Mouse (Mus musculus) thymus, postnatal 4 days (tissue): Measurements from ENCODE around the gene Rai14.

Source experiments
- DNase-seq: peaks from one replicate; pipeline ENCODE4 v3.0.0; 2021

Rai14 gene

GRCm38 (mm10) chr15:10646297-10646696 is 68.1 kb downstream of the Rai14 start:
- no peak for DNase-seq

DNA sequence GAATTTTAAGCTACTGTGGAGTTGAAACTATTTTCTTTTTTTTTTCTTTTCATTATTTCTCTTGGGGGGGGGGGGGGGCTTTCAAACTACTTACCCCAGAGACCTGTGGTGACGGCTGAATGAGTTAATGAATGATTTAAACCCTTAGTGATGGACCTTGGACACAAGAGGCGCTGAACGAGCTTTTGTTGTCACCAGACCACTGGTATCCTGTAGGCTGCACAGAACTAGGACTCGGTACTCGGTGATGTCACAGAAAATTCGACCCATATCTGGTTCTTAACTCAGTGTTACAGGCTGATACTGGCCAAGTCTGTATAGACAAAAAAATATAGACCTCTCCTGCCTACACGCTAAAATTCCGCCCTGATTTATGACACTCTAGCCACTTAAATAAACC is 69.3 kb downstream of the Rai14 start:
- DNase-seq, result no peak

DNA sequence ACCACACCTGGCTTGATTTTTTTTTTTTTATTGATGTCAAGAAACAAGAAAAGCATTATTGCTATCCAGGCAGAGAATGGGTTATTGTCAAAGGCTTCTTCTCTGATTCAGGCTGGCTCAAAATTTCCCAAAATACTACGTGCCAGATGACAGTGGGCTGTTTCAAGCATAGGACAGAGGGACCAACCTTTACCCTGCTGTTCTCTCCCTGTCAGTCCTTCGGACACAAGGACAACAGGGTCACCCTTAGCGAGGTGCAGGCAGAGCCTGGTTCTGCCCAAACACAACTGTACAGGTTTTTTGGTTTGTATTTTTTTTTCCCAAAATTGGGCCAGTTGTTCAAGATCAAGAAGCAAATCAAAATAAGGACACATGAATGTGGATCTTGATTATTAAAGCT is 70.6 kb downstream of the Rai14 start:
- no peak for DNase-seq

- no peak for DNase-seq
These were observed 71.2 kb downstream of the Rai14 start for GRCm38 (mm10) chr15:10643224-10643623.

DNA sequence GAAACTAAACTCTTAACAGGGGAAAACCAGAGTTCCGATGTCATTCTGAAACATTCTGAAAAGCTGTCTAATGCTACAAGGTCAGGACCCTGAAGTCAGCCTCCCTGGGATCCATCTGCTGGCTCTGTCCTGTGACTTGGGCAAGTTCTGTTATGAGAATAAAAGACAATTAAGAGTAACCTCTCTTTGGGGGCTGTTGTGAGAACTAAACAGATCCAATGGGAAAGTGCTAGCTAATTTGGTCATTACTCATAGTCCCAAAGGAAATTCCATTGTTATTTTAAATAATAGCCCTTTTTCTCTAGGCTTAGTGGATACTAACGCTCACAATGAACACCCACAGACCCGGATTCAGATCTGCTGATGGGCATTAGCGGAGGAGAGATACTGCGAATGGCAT is 72.0 kb downstream of the Rai14 start:
- no peak for DNase-seq

DNA sequence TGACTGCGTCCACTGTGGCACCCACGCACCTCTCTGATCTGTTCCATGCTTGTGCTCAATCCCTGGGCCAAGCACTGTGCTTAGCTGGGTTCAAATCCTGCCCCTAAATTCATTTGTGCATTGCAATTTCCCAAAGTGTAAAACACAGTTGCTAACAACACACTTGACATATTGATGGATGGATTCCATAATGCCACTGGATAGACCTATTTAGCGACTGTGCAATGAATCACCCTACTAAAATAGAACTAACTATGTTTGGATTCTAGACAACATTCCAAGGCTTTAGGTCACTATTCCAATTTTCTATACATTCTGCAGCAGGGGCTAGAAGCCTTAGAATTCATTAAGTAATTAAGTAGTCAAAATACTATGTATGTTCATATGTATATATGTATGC is 73.7 kb downstream of the Rai14 start:
- DNase-seq, result no peak

DNA sequence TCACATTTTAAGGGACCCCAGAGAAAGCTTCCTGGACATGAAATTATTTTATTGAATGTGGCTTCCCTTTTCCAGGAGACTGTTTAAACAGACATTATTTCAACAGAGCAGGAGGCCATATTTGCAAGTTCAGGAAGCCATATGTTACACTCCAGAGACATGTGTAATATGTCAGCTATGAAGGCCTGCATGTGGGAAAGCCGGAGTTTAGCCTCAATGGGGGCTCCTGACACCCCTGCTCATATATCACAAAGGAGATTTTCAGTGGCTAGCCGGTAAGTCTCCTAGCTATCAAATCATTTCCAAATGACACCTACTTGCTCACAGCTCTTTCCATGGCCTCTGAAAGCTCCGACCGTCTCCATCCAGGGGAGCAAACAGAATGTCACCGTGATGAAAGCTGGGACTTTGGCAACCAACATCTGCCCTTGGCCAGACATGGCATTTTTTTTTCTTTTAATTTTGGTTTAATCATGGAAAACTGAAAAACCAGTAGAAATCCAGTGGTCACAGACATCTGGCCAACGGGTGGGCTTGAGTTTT is 77.1 kb downstream of the Rai14 start:
- no peak for DNase-seq

- DNase-seq, result no peak
These were observed 77.6 kb downstream of the Rai14 start for GRCm38 (mm10) chr15:10636844-10637243.

DNA sequence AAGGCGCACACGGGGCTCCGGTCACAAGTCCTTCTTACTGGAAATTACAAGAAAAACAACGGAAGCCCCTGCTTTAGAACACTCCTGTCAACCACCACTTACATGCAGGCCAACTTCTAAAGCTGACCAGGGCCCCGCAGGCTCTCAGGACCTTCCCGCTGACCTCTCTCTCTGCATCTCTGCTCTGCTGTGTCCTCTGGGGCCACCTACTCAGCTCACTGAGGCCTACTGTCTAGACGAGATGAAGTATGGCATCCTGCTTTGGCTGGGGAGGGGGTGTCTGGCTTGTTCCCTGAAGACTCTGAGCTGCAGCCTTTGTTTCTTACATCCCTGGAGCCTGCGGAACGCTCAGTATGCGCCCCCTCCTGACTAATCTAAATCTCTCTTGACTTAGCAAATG is 79.3 kb downstream of the Rai14 start:
- DNase-seq, result no peak

- no peak for DNase-seq
These were observed 80.2 kb downstream of the Rai14 start for GRCm38 (mm10) chr15:10634176-10634575.

- DNase-seq, result no peak
These were observed 81.0 kb downstream of the Rai14 start for GRCm38 (mm10) chr15:10633381-10633780.

DNA sequence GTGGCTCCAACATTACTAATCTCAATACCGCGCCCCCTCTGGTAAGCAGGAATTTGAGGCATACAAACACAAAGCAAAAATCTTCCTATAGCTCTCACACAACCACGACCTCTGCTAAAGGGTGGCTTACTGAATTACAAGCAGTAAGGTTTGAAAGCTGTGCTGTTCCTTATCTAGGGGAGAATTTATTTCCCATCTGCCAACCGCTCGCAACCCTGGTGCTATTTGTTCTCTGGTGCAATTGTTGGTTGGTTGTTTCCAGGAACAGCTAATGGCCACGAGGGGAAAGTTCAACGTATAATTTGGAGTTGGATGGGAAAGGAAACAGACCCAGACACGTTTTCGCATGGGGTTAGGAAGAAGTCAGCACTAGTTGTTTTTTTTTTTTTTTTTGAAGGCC is 81.8 kb downstream of the Rai14 start:
- no peak for DNase-seq

DNA sequence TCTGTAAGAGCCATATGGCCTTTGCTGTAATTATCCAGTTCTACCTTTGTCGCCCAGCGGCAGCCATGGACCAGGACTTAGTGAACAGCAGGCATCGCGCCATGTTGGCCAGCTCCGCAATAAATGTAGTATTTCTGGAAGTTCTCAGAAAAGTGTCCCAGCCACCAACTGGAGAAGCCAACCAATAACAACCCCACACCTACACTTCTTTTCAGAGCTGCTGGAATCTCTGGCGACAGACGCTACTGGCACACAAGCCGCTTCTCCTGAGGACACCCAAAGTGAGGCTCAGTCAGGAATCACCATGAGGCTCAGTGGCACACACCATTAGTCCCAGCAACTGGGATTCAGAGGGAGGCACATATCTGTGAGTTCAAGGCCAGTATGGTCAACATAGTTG is 82.4 kb downstream of the Rai14 start:
- DNase-seq, result no peak

GRCm38 (mm10) chr15:10631541-10631940 is 82.9 kb downstream of the Rai14 start:
- no peak for DNase-seq

DNA sequence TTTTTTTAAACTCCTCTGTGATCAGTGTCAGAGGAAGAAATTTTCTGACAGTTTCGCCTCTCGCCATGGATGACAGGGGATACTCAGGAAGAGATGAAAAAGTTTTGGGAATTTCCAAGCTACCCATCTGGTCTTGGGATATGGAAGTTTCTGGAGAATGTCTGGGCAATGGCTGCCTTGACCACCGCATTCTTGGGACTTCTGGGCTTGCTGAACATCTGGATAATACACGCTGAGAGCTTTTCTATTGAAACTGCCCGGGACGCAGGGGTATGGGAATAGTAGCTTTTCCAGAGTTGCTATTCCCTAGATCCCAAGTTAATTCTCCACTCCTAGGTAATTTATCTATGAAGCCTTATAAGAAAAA is 85.5 kb downstream of the Rai14 start:
- no peak for DNase-seq

GRCm38 (mm10) chr15:10628131-10628979 is 86.1 kb downstream of the Rai14 start:
- DNase-seq, result no peak

DNA sequence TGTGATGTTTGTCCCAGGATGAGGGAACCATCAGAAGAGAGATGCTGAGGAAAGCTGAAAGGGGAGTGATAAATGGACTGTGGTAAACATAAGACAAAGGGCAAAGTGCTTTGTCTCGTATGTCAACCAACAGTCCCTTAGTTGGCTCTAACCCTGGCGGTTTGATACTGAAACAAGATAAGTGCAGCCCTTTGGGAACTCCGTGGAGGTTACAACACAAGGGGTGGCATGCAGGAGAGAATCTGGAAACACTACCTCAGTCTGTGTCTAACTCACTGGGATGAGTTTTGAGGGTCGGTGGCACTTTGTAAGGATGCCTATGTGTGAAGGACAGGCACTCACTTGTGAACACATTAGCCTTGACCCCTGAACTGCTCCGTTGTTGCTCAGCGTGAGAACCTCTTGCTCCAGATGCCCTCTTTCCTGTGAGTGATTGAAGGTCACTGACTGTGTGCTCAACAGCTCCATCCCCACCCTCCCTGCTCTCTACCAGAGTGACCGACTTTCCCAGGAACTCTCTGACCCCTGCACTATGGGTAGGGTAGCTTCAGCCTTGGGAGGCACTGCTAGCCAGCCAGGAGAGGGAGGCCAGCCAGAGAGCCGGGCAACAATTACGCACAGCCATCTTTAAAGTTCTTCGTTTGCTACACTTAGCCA is 90.7 kb downstream of the Rai14 start:
- DNase-seq, result no peak

- DNase-seq, result no peak
These were observed 93.2 kb downstream of the Rai14 start for GRCm38 (mm10) chr15:10621194-10621593.

DNA sequence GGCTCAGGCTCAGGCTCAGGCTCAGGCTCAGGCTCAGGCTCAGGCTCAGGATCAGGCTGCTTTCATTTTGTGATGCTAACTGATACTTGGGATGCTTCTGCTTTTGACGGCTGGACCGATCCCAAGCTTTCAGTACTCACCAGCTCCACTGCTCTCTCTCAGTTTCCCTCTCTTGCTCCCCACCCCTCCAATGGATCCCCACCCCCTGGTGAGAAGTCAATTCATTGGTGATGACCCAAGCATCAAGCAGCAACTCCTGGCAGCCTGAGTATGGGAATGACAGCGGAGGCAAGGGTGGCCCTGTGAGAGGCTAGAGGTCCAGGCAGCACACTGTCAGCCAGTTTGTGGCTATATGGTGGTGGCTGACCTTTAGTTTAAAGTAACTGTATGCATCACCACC is 94.7 kb downstream of the Rai14 start:
- no peak for DNase-seq

GRCm38 (mm10) chr15:10618276-10618675 is 96.1 kb downstream of the Rai14 start:
- DNase-seq, result no peak

- no peak for DNase-seq
These were observed 98.4 kb downstream of the Rai14 start for GRCm38 (mm10) chr15:10616001-10616400.

GRCm38 (mm10) chr15:10611040-10611439 is 103.4 kb downstream of the Rai14 start:
- DNase-seq, result no peak

DNA sequence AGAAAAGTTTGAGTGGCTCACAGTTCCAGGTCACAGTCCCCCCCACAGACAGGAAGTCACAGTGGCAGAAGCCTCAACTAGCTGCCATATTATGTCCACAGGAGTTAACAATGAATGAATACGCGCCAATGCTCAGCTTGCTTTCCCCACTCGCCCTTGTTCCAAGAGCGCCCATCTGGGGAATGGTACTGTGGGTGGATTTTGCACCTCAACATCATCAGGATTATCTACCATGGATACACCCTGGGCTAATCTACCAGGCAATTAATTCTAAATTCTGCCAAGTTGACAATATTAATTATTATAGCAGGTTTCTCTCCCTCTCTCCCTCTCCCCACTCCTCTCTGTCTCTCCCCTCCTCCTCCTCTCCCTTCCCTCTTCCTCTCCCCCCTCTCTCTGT is 105.3 kb downstream of the Rai14 start:
- no peak for DNase-seq

DNA sequence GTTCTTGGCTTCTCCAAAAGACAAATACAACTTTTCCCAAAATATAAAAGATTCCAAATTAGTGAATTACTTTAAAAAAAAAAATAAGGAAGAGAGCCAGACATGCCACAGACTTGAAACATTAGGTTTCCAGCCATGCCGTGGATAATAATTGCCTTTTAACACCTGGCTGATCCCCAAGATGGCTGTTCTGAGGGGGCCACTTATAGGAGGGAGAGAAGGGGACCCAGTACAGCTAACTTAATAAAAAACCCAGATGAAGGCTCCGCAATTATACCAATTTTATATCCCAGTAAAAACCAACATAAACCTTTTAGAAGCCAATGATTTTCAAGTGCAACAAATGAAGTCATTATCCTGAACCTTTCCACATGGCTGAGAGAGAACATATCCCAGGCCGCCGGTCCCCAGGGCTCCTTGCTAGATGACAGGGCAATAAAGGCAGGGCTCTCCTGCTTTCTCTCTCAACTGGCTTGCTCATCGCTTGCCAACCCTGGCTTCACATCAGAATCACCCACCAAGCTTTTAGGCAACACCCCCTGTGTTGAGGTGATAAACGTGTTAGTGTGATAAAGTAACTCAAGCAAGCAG is 105.8 kb downstream of the Rai14 start:
- no peak for DNase-seq
